Mouse (Mus musculus) forebrain, embryonic 14.5 days (tissue): Measurements from ENCODE around the gene Pgp. TPM values are rescaled to one million over a fixed set of nuclear protein-coding genes. Genes with fewer than 3 reads are reported as not detected.

Experiments used
- ATAC-seq: fragments of 200-750 bp; cut with Nextera tagmentation; 2 replicates; pipeline ENCODE4 v1.8.0; 2017; ENCODE audit warnings: mild to moderate bottlenecking, moderate library complexity
- DNase-seq: peaks from one replicate; pipeline ENCODE4 v3.0.0-alpha.2; 2015; ENCODE audit warnings: low spot score
- H3K27ac ChIP-seq: fragments of 300-500 bp; sonication (generic); 2 replicates; pipeline ENCODE4 v1.5.1; 2014; ENCODE audit warnings: low read depth, mild to moderate bottlenecking, control low read depth, low read length, moderate library complexity
- H3K27me3 ChIP-seq: fragments of 300-500 bp; sonication (generic); replicated peaks from 2 replicates; pipeline ENCODE4 v1.6.1; 2014; ENCODE audit warnings: low read length, control low read depth, mixed read lengths; ENCODE audit not compliant: control insufficient read depth, insufficient read depth
- H3K36me3 ChIP-seq: fragments of 300-500 bp; sonication (generic); 2 replicates; pipeline ENCODE4 v1.6.1; 2014; ENCODE audit warnings: low read length, control low read depth; ENCODE audit not compliant: control insufficient read depth, insufficient read depth
- H3K4me1 ChIP-seq: fragments of 300-500 bp; sonication (generic); 2 replicates; pipeline ENCODE4 v1.6.1; 2014; ENCODE audit warnings: antibody characterized with exemption, low read length, control low read depth; ENCODE audit not compliant: control insufficient read depth, insufficient read depth
- H3K4me2 ChIP-seq: fragments of 300-500 bp; sonication (generic); 2 replicates; pipeline ENCODE4 v1.6.1; 2014; ENCODE audit warnings: mild to moderate bottlenecking, control low read depth, low read length
- H3K4me3 ChIP-seq: fragments of 300-500 bp; sonication (generic); 2 replicates; pipeline ENCODE4 v1.5.1; 2014; ENCODE audit warnings: low read depth, low read length, control low read depth
- H3K9ac ChIP-seq: fragments of 300-500 bp; sonication (generic); 2 replicates; pipeline ENCODE4 v1.6.1; 2014; ENCODE audit warnings: mild to moderate bottlenecking, low read length, control low read depth, moderate library complexity
- H3K9me3 ChIP-seq: fragments of 300-500 bp; sonication (generic); replicated peaks from 2 replicates; pipeline ENCODE4 v1.6.1; 2016; ENCODE audit warnings: low read length, control low read depth, mixed read lengths; ENCODE audit not compliant: control insufficient read depth
- WGBS: fragments of 180-500 bp; shearing (Covaris S2); extraction: QIAGEN DNeasy Blood & Tissue Kit; methylation state at CpG from one replicate; pipeline ENCODE4 v1.1.7; 2014; 5-methylcytosine and 5-hydroxymethylcytosine counted together
- polyA plus RNA-seq: library from polyadenylated mRNA; unstranded; fragments of >200 nt; fragmentation: Nextera tagmentation; extraction: Ambion mirVana; gene quantifications from 2 replicates; pipeline ENCODE4 v1.2.1, GENCODE M21; 2014

The Pgp gene
- polyA plus RNA-seq, 1 experiment from 2014 or later: 54.7 TPM

- 37% methylated on average over 11 of the region's 11 CpGs for WGBS
These were observed 32.0 kb downstream of the Pgp start for GRCm38 (mm10) chr17:24502208-24502607.

GRCm38 (mm10) chr17:24504085-24504484 lies 33.9 kb downstream of the Pgp start:
- Histone ChIP-seq H3K36me3 (peaks cover 96% of the 10 kb centered on the region), H3K4me2 (no peak overlapping the region), H3K4me1 (no peaks in the 10 kb centered on the region), H3K4me3 (no peak overlapping the region), H3K27me3 (no peaks in the 10 kb centered on the region), H3K9me3 (no peaks in the 10 kb centered on the region), H3K9ac (no peak overlapping the region), H3K27ac (no peak overlapping the region)
- ATAC-seq (no peak), DNase-seq (no peak)
- 92% methylated on average over 10 of the region's 10 CpGs for WGBS

More at GRCm38 (mm10) chr17:24502208-24502607, 32.0 kb downstream of the Pgp start:
- Histone ChIP-seq H3K9me3 (no peaks in the 10 kb centered on the region), H3K4me3 (no peak overlapping the region), H3K4me2 (no peak overlapping the region), H3K36me3 (peaks cover 95% of the 10 kb centered on the region), H3K27me3 (no peaks in the 10 kb centered on the region), H3K27ac (no peak overlapping the region), H3K4me1 (no peaks in the 10 kb centered on the region), H3K9ac (no peak overlapping the region)
- ATAC-seq: no peak
- no peak for DNase-seq

DNA sequence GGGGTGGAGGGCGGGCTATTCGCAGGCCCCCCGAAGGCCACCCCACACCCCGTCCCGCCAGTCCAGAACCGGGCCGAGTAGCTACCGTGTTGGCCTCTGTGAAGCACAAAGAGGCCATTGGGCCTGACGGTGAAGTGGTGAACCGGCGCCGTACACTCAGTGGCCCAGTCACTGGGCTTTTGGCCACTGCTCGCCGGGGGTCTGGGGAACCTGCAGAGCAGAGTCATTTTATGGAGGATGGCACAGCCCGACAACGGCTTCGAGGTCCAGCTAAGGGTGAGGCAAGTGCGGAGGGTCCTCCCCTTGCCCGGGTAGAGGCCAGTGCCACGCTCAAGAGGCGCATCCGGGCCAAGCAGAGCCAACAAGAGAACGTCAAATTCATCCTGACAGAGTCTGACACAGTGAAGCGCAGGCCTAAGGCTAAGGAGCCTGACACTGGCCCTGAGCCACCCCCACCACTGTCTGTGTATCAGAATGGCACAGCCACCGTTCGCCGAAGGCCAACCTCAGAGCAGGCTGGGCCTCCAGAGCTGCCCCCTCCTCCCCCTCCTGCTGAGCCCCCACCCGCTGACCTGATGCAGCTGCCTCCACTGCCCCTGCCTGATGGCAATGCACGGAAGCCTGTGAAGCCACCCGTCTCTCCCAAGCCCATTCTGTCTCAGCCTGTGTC lies 35.2 kb downstream of the Pgp start:
- 90% methylated on average over 30 of the region's 30 CpGs for WGBS
- no peaks in the 10 kb centered on the region for H3K4me1 ChIP-seq
- DNase-seq (no peak), ATAC-seq (no peak)
- H3K9me3 ChIP-seq: no peaks in the 10 kb centered on the region
- H3K27ac ChIP-seq: no peak overlapping the region
- H3K4me2 ChIP-seq: no peak overlapping the region
- H3K4me3 ChIP-seq: no peak overlapping the region
- H3K27me3 ChIP-seq: no peaks in the 10 kb centered on the region
- peaks cover 98% of the 10 kb centered on the region for H3K36me3 ChIP-seq
- H3K9ac ChIP-seq: no peak overlapping the region

- peak overlapping the region; percentile 21; the same call in 1 of the 2 replicates for H3K27ac ChIP-seq
These were observed 36.3 kb downstream of the Pgp start for GRCm38 (mm10) chr17:24506332-24507070.

GRCm38 (mm10) chr17:24507129-24507664 lies 37.0 kb downstream of the Pgp start:
- H3K9ac ChIP-seq: no peak overlapping the region
- 55% methylated on average over 19 of the region's 19 CpGs for WGBS
- ATAC-seq (0 out of 2 replicates have a peak, but pooled peaks have one; percentile 37), DNase-seq (no peak)
- no peak overlapping the region for H3K27ac ChIP-seq
- H3K4me2 ChIP-seq: no peak overlapping the region
- no peaks in the 10 kb centered on the region for H3K9me3 ChIP-seq
- H3K27me3 ChIP-seq: no peaks in the 10 kb centered on the region
- H3K4me3 ChIP-seq: no peak overlapping the region
- H3K36me3 ChIP-seq: peaks cover 98% of the 10 kb centered on the region
- no peaks in the 10 kb centered on the region for H3K4me1 ChIP-seq

More at GRCm38 (mm10) chr17:24506332-24507070, 36.3 kb downstream of the Pgp start:
- H3K36me3 ChIP-seq: peaks cover 98% of the 10 kb centered on the region
- no peaks in the 10 kb centered on the region for H3K27me3 ChIP-seq
- H3K9ac ChIP-seq: peak overlapping the region; percentile 35; the same call in 1 of the 2 replicates
- ATAC-seq (no peak), DNase-seq (no peak)
- H3K4me1 ChIP-seq: no peaks in the 10 kb centered on the region
- H3K4me3 ChIP-seq: no peak overlapping the region
- WGBS: 33% methylated on average over 36 of the region's 36 CpGs
- no peaks in the 10 kb centered on the region for H3K9me3 ChIP-seq
- H3K4me2 ChIP-seq: no peak overlapping the region

- ATAC-seq (no peak), DNase-seq (no peak)
- Histone ChIP-seq H3K27ac (no peak overlapping the region), H3K4me1 (no peaks in the 10 kb centered on the region), H3K27me3 (no peaks in the 10 kb centered on the region), H3K4me2 (no peak overlapping the region), H3K4me3 (no peak overlapping the region), H3K9ac (no peak overlapping the region), H3K36me3 (peaks cover 94% of the 10 kb centered on the region), H3K9me3 (no peaks in the 10 kb centered on the region)
- 85% methylated on average over 12 of the region's 12 CpGs for WGBS
These were observed 37.7 kb downstream of the Pgp start for GRCm38 (mm10) chr17:24507806-24508460.

- Histone ChIP-seq H3K4me2 (no peak overlapping the region), H3K4me3 (no peak overlapping the region), H3K27me3 (no peaks in the 10 kb centered on the region), H3K27ac (no peak overlapping the region), H3K9me3 (no peaks in the 10 kb centered on the region), H3K9ac (no peak overlapping the region), H3K4me1 (no peaks in the 10 kb centered on the region), H3K36me3 (peaks cover 95% of the 10 kb centered on the region)
- DNase-seq (peak; percentile 68), ATAC-seq (peak; percentile 54)
- 46% methylated on average over 5 of the region's 5 CpGs for WGBS
These were observed 43.4 kb downstream of the Pgp start for GRCm38 (mm10) chr17:24513609-24514008.

GRCm38 (mm10) chr17:24514270-24515257 lies 44.4 kb downstream of the Pgp start:
- H3K9me3 ChIP-seq: no peaks in the 10 kb centered on the region
- H3K9ac ChIP-seq: no peak overlapping the region
- H3K4me2 ChIP-seq: no peak overlapping the region
- DNase-seq: no peak
- no peak for ATAC-seq
- peaks cover 90% of the 10 kb centered on the region for H3K36me3 ChIP-seq
- H3K27me3 ChIP-seq: no peaks in the 10 kb centered on the region
- H3K4me3 ChIP-seq: no peak overlapping the region
- peak overlapping the region; percentile 6; the same call in 1 of the 2 replicates for H3K27ac ChIP-seq
- WGBS: 88% methylated on average over 24 of the region's 24 CpGs
- H3K4me1 ChIP-seq: no peaks in the 10 kb centered on the region
